Mouse (Mus musculus) v-Abl transformed pro-B cells (cell line): Measurements from ENCODE around the gene Slc7a7.

ENCODE experiments used
- in situ Hi-C, 2 experiments: fragments of 400-800 bp; cut with MboI; formaldehyde crosslinking; loops; one replicate each; pipeline ENCODE4 v1.15.1; 2025; ENCODE audit not compliant: unreplicated experiment in 2 of 2

Gene Slc7a7

GRCm38 (mm10) chr14:54417623-54418081 is at the start of gene Slc7a7:
Gene Slc7a7 (minus strand): TSS chr14:54417780.
- in situ Hi-C loops: loop anchor here in 1 of 2 experiments (5.0 to 10.0 kb wide), 2 partner anchors 50 to 183 kb away; no protein-coding TSS in a partner anchor

- in situ Hi-C loops: loop anchor here in 1 of 2 experiments (10.0 kb wide), 1 partner anchor 50 kb away; the partner anchor contains the start of gene Prmt5
These were observed 46.9 kb upstream of the Slc7a7 start for GRCm38 (mm10) chr14:54464293-54465005.

GRCm38 (mm10) chr14:54463959-54464292 is 46.3 kb upstream of the Slc7a7 start, which contains the start of gene Lrp10:
Gene Lrp10 (plus strand): TSS chr14:54464137.
- in situ Hi-C loops: loop anchor here in 1 of 2 experiments (10.0 kb wide), 1 partner anchor 51 kb away; the partner anchor contains the start of gene Prmt5

GRCm38 (mm10) chr14:54463108-54463958 is 45.8 kb upstream of the Slc7a7 start:
- in situ Hi-C loops: loop anchor here in 1 of 2 experiments (10.0 kb wide), 1 partner anchor 51 kb away; the partner anchor contains the start of gene Prmt5

- in situ Hi-C loops: loop anchor here in 1 of 2 experiments (10.0 kb wide), 1 partner anchor 53 kb away; the partner anchor contains the start of gene Prmt5
These were observed 44.6 kb upstream of the Slc7a7 start for GRCm38 (mm10) chr14:54462146-54462545.

- in situ Hi-C loops: loop anchor here in 1 of 2 experiments (5.0 kb wide), 1 partner anchor 221 kb away; no protein-coding TSS in a partner anchor
These were observed 40.5 kb upstream of the Slc7a7 start for GRCm38 (mm10) chr14:54457907-54458569.

GRCm38 (mm10) chr14:54454669-54455528 is 37.3 kb upstream of the Slc7a7 start:
- in situ Hi-C loops: loop anchor here in 1 of 2 experiments (5.0 kb wide), 1 partner anchor 218 kb away; no protein-coding TSS in a partner anchor

- in situ Hi-C loops: no loop called here
These were observed 36.0 kb upstream of the Slc7a7 start for GRCm38 (mm10) chr14:54453566-54453965.

- in situ Hi-C loops: loop anchor here in 1 of 2 experiments (5.0 to 25.0 kb wide), 2 partner anchors 213 to 383 kb away; no protein-coding TSS in a partner anchor
These were observed 27.9 kb upstream of the Slc7a7 start for GRCm38 (mm10) chr14:54445476-54445875.

- in situ Hi-C loops: loop anchor here in 1 of 2 experiments (25.0 kb wide), 1 partner anchor 382 kb away; no protein-coding TSS in a partner anchor
These were observed 26.4 kb upstream of the Slc7a7 start for GRCm38 (mm10) chr14:54443712-54444618.

- in situ Hi-C loops: loop anchor here in 1 of 2 experiments (25.0 kb wide), 1 partner anchor 381 kb away; no protein-coding TSS in a partner anchor
These were observed 25.6 kb upstream of the Slc7a7 start for GRCm38 (mm10) chr14:54443196-54443595.

- in situ Hi-C loops: loop anchor here in 1 of 2 experiments (25.0 kb wide), 1 partner anchor 380 kb away; no protein-coding TSS in a partner anchor
These were observed 25.0 kb upstream of the Slc7a7 start for GRCm38 (mm10) chr14:54442548-54442947.

- in situ Hi-C loops: loop anchor here in 1 of 2 experiments (25.0 kb wide), 1 partner anchor 379 kb away; no protein-coding TSS in a partner anchor
These were observed 23.8 kb upstream of the Slc7a7 start for GRCm38 (mm10) chr14:54441365-54441764.

GRCm38 (mm10) chr14:54440538-54440937 is 23.0 kb upstream of the Slc7a7 start:
- in situ Hi-C loops: loop anchor here in 1 of 2 experiments (25.0 kb wide), 1 partner anchor 378 kb away; no protein-coding TSS in a partner anchor

- in situ Hi-C loops: loop anchor here in 1 of 2 experiments (25.0 kb wide), 1 partner anchor 377 kb away; no protein-coding TSS in a partner anchor
These were observed 22.0 kb upstream of the Slc7a7 start for GRCm38 (mm10) chr14:54439610-54440009.

GRCm38 (mm10) chr14:54439155-54439554 is 21.6 kb upstream of the Slc7a7 start:
- in situ Hi-C loops: loop anchor here in 1 of 2 experiments (25.0 kb wide), 1 partner anchor 377 kb away; no protein-coding TSS in a partner anchor

GRCm38 (mm10) chr14:54435194-54435918 is 17.8 kb upstream of the Slc7a7 start:
- in situ Hi-C loops: loop anchor here in 1 of 2 experiments (25.0 kb wide), 1 partner anchor 373 kb away; no protein-coding TSS in a partner anchor
